Mouse (Mus musculus) lung, adult 18-20 months (tissue): Measurements from ENCODE around the gene Rbm8a2.
"Not testable (repeated sequence)": the region's sequence is repeated elsewhere in the genome, so short reads cannot be mapped to it uniquely, and the experiment has no call there.

ENCODE experiments used
- DNase-seq, 2 experiments: peaks; one replicate each; pipeline ENCODE4 v3.0.0; 2022; ENCODE audit warnings: mixed read lengths in 2 of 2

Rbm8a2 gene

GRCm38 (mm10) chr1:175979014-175979413 is at the start of gene Rbm8a2:
Gene Rbm8a2, minus strand, starts transcription at chr1:175979114.
- DNase-seq: not testable (repeated sequence)

- DNase-seq: no peak
Observed at GRCm38 (mm10) chr1:176028397-176028796, 49.5 kb upstream of the Rbm8a2 start.

GRCm38 (mm10) chr1:176024501-176024900 is 45.6 kb upstream of the Rbm8a2 start:
- no peak for DNase-seq

GRCm38 (mm10) chr1:176018523-176018922 is 39.6 kb upstream of the Rbm8a2 start:
- DNase-seq: no peak

- no peak for DNase-seq
Observed at GRCm38 (mm10) chr1:176016076-176016475, 37.2 kb upstream of the Rbm8a2 start.

GRCm38 (mm10) chr1:176013497-176014268 is 34.8 kb upstream of the Rbm8a2 start:
- DNase-seq: no peak

- DNase-seq: no peak
Observed at GRCm38 (mm10) chr1:176011535-176011934, 32.6 kb upstream of the Rbm8a2 start.

GRCm38 (mm10) chr1:176011072-176011471 is 32.2 kb upstream of the Rbm8a2 start:
- DNase-seq: no peak

- no peak for DNase-seq
Observed at GRCm38 (mm10) chr1:176008411-176008810, 29.5 kb upstream of the Rbm8a2 start.

GRCm38 (mm10) chr1:176000599-176000998 is 21.7 kb upstream of the Rbm8a2 start:
- DNase-seq: no peak

GRCm38 (mm10) chr1:175997076-175997651 is 18.2 kb upstream of the Rbm8a2 start:
- DNase-seq: no peak

- DNase-seq: peak in 1 of 2 experiments; percentile 30
Observed at GRCm38 (mm10) chr1:175988912-175989311, 10.0 kb upstream of the Rbm8a2 start.

GRCm38 (mm10) chr1:175988448-175988847 is 9.5 kb upstream of the Rbm8a2 start:
- DNase-seq: no peak

- no peak for DNase-seq
Observed at GRCm38 (mm10) chr1:175970710-175971109, 8.2 kb downstream of the Rbm8a2 start.

GRCm38 (mm10) chr1:175967004-175967745 is 11.7 kb downstream of the Rbm8a2 start:
- no peak for DNase-seq

- DNase-seq: no peak
Observed at GRCm38 (mm10) chr1:175961786-175962185, 17.1 kb downstream of the Rbm8a2 start.

- DNase-seq: no peak
Observed at GRCm38 (mm10) chr1:175950851-175951250, 28.1 kb downstream of the Rbm8a2 start.

- DNase-seq: no peak
Observed at GRCm38 (mm10) chr1:175950421-175950820, 28.5 kb downstream of the Rbm8a2 start.

- DNase-seq: no peak
Observed at GRCm38 (mm10) chr1:175946718-175947315, 32.1 kb downstream of the Rbm8a2 start.

GRCm38 (mm10) chr1:175943168-175943567 is 35.7 kb downstream of the Rbm8a2 start:
- no peak for DNase-seq

GRCm38 (mm10) chr1:175938731-175939130 is 40.2 kb downstream of the Rbm8a2 start:
- no peak for DNase-seq

- peak; percentile 6 to 39 for DNase-seq
Observed at GRCm38 (mm10) chr1:175936282-175936737, 42.6 kb downstream of the Rbm8a2 start.

GRCm38 (mm10) chr1:175931391-175931790 is 47.5 kb downstream of the Rbm8a2 start:
- no peak for DNase-seq
